Mouse (Mus musculus): ENCODE results near the gene Rhobtb1. TPM values are rescaled to one million over a fixed set of nuclear protein-coding genes. Genes with fewer than 3 reads are reported as not detected.
A peak's percentile ranks its signal among the peaks of the same experiment; 100 is the strongest.

Gene Rhobtb1
- polyA plus RNA-seq, 1 experiment, result 22.4 TPM

GRCm38 (mm10) chr10:69333212-69333611 is 182.0 kb downstream of the Rhobtb1 start:
- peaks cover 3% of the 10 kb centered on the region for H3K36me3 ChIP-seq (ENCODE audit: control insufficient read depth, insufficient read depth, low read length)
- H3K4me3 ChIP-seq (ENCODE audit: control insufficient read depth, low read depth, low read length), result no peak overlapping the region
- H3K27me3 ChIP-seq (ENCODE audit: control insufficient read depth, insufficient read depth, low read length), result no peaks in the 10 kb centered on the region
- H3K4me1 ChIP-seq (ENCODE audit: control insufficient read depth, insufficient read depth, low read length), result peaks cover under 1% of the 10 kb centered on the region
- no peak for TF ChIP-seq CTCF (IDR thresholded peaks at IDR 0.05; ENCODE audit: control insufficient read depth, insufficient read depth, insufficient replicate concordance, low read depth, low read length)
- TF ChIP-seq POLR2A (IDR thresholded peaks at IDR 0.05; ENCODE audit: control insufficient read depth, low read depth, low read length), result no peak
- H3K27ac ChIP-seq (ENCODE audit: control insufficient read depth, insufficient read depth, low read depth, low read length), result no peak overlapping the region

GRCm38 (mm10) chr10:69334271-69335194 is 183.3 kb downstream of the Rhobtb1 start:
- no peaks in the 10 kb centered on the region; the same call in none of the 2 replicates for H3K4me1 ChIP-seq (ENCODE audit: control insufficient read depth, insufficient read depth, low read length)
- H3K36me3 ChIP-seq (ENCODE audit: control insufficient read depth, insufficient read depth, low read length), result peaks cover 3% of the 10 kb centered on the region
- TF ChIP-seq POLR2A (IDR thresholded peaks at IDR 0.05; ENCODE audit: control insufficient read depth, low read depth, low read length), result no peak
- no peak for TF ChIP-seq CTCF (IDR thresholded peaks at IDR 0.05; ENCODE audit: control insufficient read depth, insufficient read depth, insufficient replicate concordance, low read depth, low read length)
- no peaks in the 10 kb centered on the region for H3K27me3 ChIP-seq (ENCODE audit: control insufficient read depth, insufficient read depth, low read length)
- H3K27ac ChIP-seq (ENCODE audit: control insufficient read depth, insufficient read depth, low read depth, low read length), result peak overlapping the region; percentile 67
- no peak overlapping the region for H3K4me3 ChIP-seq (ENCODE audit: control insufficient read depth, low read depth, low read length)

GRCm38 (mm10) chr10:69335195-69335536 is 183.9 kb downstream of the Rhobtb1 start:
- TF ChIP-seq POLR2A (IDR thresholded peaks at IDR 0.05; ENCODE audit: control insufficient read depth, low read depth, low read length) (no peak), CTCF (IDR thresholded peaks at IDR 0.05; ENCODE audit: control insufficient read depth, insufficient read depth, insufficient replicate concordance, low read depth, low read length) (no peak)
- Histone ChIP-seq H3K36me3 (ENCODE audit: control insufficient read depth, insufficient read depth, low read length) (peaks cover 3% of the 10 kb centered on the region), H3K4me1 (ENCODE audit: control insufficient read depth, insufficient read depth, low read length) (no peaks in the 10 kb centered on the region; the same call in none of the 2 replicates), H3K27me3 (ENCODE audit: control insufficient read depth, insufficient read depth, low read length) (no peaks in the 10 kb centered on the region), H3K4me3 (ENCODE audit: control insufficient read depth, low read depth, low read length) (no peak overlapping the region), H3K27ac (ENCODE audit: control insufficient read depth, insufficient read depth, low read depth, low read length) (peak overlapping the region; percentile 40)

GRCm38 (mm10) chr10:69335611-69336010 is 184.4 kb downstream of the Rhobtb1 start:
- Histone ChIP-seq H3K27ac (ENCODE audit: control insufficient read depth, insufficient read depth, low read depth, low read length) (peak overlapping the region; percentile 40), H3K27me3 (ENCODE audit: control insufficient read depth, insufficient read depth, low read length) (no peaks in the 10 kb centered on the region), H3K36me3 (ENCODE audit: control insufficient read depth, insufficient read depth, low read length) (peaks cover 3% of the 10 kb centered on the region), H3K4me1 (ENCODE audit: control insufficient read depth, insufficient read depth, low read length) (no peaks in the 10 kb centered on the region; the same call in none of the 2 replicates), H3K4me3 (ENCODE audit: control insufficient read depth, low read depth, low read length) (no peak overlapping the region)
- TF ChIP-seq CTCF (IDR thresholded peaks at IDR 0.05; ENCODE audit: control insufficient read depth, insufficient read depth, insufficient replicate concordance, low read depth, low read length), result no peak
- TF ChIP-seq POLR2A (IDR thresholded peaks at IDR 0.05; ENCODE audit: control insufficient read depth, low read depth, low read length), result no peak

GRCm38 (mm10) chr10:69336219-69336618 is 185.0 kb downstream of the Rhobtb1 start:
- peaks cover 3% of the 10 kb centered on the region for H3K36me3 ChIP-seq (ENCODE audit: control insufficient read depth, insufficient read depth, low read length)

GRCm38 (mm10) chr10:69340001-69340400 is 188.8 kb downstream of the Rhobtb1 start:
- H3K27me3 ChIP-seq (ENCODE audit: control insufficient read depth, insufficient read depth, low read length), result no peaks in the 10 kb centered on the region
- TF ChIP-seq POLR2A (IDR thresholded peaks at IDR 0.05; ENCODE audit: control insufficient read depth, low read depth, low read length) (no peak), CTCF (IDR thresholded peaks at IDR 0.05; ENCODE audit: control insufficient read depth, insufficient read depth, insufficient replicate concordance, low read depth, low read length) (no peak)
- H3K36me3 ChIP-seq (ENCODE audit: control insufficient read depth, insufficient read depth, low read length), result peaks cover 3% of the 10 kb centered on the region

More at GRCm38 (mm10) chr10:69336219-69336618, 185.0 kb downstream of the Rhobtb1 start:
- no peaks in the 10 kb centered on the region; the same call in none of the 2 replicates for H3K4me1 ChIP-seq (ENCODE audit: control insufficient read depth, insufficient read depth, low read length)
- no peaks in the 10 kb centered on the region for H3K27me3 ChIP-seq (ENCODE audit: control insufficient read depth, insufficient read depth, low read length)
- H3K4me3 ChIP-seq (ENCODE audit: control insufficient read depth, low read depth, low read length), result no peak overlapping the region
- H3K27ac ChIP-seq (ENCODE audit: control insufficient read depth, insufficient read depth, low read depth, low read length), result no peak overlapping the region
- TF ChIP-seq CTCF (IDR thresholded peaks at IDR 0.05; ENCODE audit: control insufficient read depth, insufficient read depth, insufficient replicate concordance, low read depth, low read length) (no peak), POLR2A (IDR thresholded peaks at IDR 0.05; ENCODE audit: control insufficient read depth, low read depth, low read length) (no peak)

More at GRCm38 (mm10) chr10:69340001-69340400, 188.8 kb downstream of the Rhobtb1 start:
- H3K27ac ChIP-seq (ENCODE audit: control insufficient read depth, insufficient read depth, low read depth, low read length), result no peak overlapping the region
- H3K4me3 ChIP-seq (ENCODE audit: control insufficient read depth, low read depth, low read length), result no peak overlapping the region
- H3K4me1 ChIP-seq (ENCODE audit: control insufficient read depth, insufficient read depth, low read length), result no peaks in the 10 kb centered on the region; the same call in 1 of the 2 replicates

Other genes starting within 250 kb of the Rhobtb1 start
- gene A930033H14Rik, start 61.7 kb downstream of the Rhobtb1 start, polyA plus RNA-seq (2012; rRNA removed), result 1.4 and 1.5 TPM in 2 replicates
- gene Cdk1, start 201.5 kb downstream of the Rhobtb1 start, polyA plus RNA-seq (2012; rRNA removed), result 49.2 and 49.5 TPM in 2 replicates
- gene Ank3, start 247.3 kb downstream of the Rhobtb1 start, polyA plus RNA-seq (2012; rRNA removed), result 3.4 and 3.6 TPM in 2 replicates

Data from testis, adult 2 months (tissue).